Mouse (Mus musculus) right cerebral cortex, postnatal 36 days (tissue): ENCODE data around the gene Abr.
A peak's percentile ranks its signal among the peaks of the same experiment; 100 is the strongest.

Experiments used
- DNase-seq, 2 experiments: peaks; one replicate each; pipeline ENCODE4 v3.0.0; 2022; ENCODE audit warnings: low spot score in 2 of 2, mixed read lengths in 1 of 2

The Abr gene

GRCm38 (mm10) chr11:76623206-76623961 lies 1.3 kb upstream of the Abr start:
- no peak for DNase-seq

- no peak for DNase-seq
Observed at GRCm38 (mm10) chr11:76622566-76623205, 572 bp upstream of the Abr start.

GRCm38 (mm10) chr11:76618134-76618533 lies 4.0 kb downstream of the Abr start:
- no peak for DNase-seq

GRCm38 (mm10) chr11:76614246-76614645 lies 7.9 kb downstream of the Abr start:
- no peak for DNase-seq

- DNase-seq: peak; percentile 53 to 54
Observed at GRCm38 (mm10) chr11:76612638-76613104, 9.4 kb downstream of the Abr start.

GRCm38 (mm10) chr11:76610948-76611347 lies 11.2 kb downstream of the Abr start:
- DNase-seq: no peak

GRCm38 (mm10) chr11:76606521-76606920 lies 15.6 kb downstream of the Abr start:
- no peak for DNase-seq

- no peak for DNase-seq
Observed at GRCm38 (mm10) chr11:76599219-76599618, 22.9 kb downstream of the Abr start.

- no peak for DNase-seq
Observed at GRCm38 (mm10) chr11:76598757-76599156, 23.4 kb downstream of the Abr start.

GRCm38 (mm10) chr11:76593620-76594326 lies 28.3 kb downstream of the Abr start:
- DNase-seq: no peak

GRCm38 (mm10) chr11:76589746-76590145 lies 32.4 kb downstream of the Abr start:
- no peak for DNase-seq

GRCm38 (mm10) chr11:76588632-76589485 lies 33.3 kb downstream of the Abr start:
- no peak for DNase-seq

- DNase-seq: no peak
Observed at GRCm38 (mm10) chr11:76588032-76588431, 34.1 kb downstream of the Abr start.

GRCm38 (mm10) chr11:76587333-76587732 lies 34.8 kb downstream of the Abr start:
- no peak for DNase-seq

GRCm38 (mm10) chr11:76586119-76586518 lies 36.0 kb downstream of the Abr start:
- DNase-seq: no peak

GRCm38 (mm10) chr11:76577588-76578257 lies 44.4 kb downstream of the Abr start:
- DNase-seq: peak; percentile 82 to 88

- DNase-seq: peak; percentile 22 to 64
Observed at GRCm38 (mm10) chr11:76572820-76573385, 49.2 kb downstream of the Abr start.

- no peak for DNase-seq
Observed at GRCm38 (mm10) chr11:76571613-76571929, 50.5 kb downstream of the Abr start.

GRCm38 (mm10) chr11:76570741-76571612 lies 51.1 kb downstream of the Abr start:
- peak; percentile 55 to 66 for DNase-seq

- peak; percentile 33 to 61 for DNase-seq
Observed at GRCm38 (mm10) chr11:76570201-76570731, 51.8 kb downstream of the Abr start.
